Mouse (Mus musculus) neutrophil, adult 59 days (primary cell): Measurements from ENCODE around the gene Nup155. TPM values are rescaled to one million over a fixed set of nuclear protein-coding genes. Genes with fewer than 3 reads are reported as not detected.

ENCODE experiments used
- total RNA-seq, 2 experiments: library from RNA; stranded (reverse); gene quantifications; 1 replicate in 1 of 2; 2 replicates in 1 of 2; pipeline ENCODE4 v1.2.4; 2023

Nup155 gene
- 10 to 100 TPM; 19.0 to 25.0 TPM for total RNA-seq

DNA sequence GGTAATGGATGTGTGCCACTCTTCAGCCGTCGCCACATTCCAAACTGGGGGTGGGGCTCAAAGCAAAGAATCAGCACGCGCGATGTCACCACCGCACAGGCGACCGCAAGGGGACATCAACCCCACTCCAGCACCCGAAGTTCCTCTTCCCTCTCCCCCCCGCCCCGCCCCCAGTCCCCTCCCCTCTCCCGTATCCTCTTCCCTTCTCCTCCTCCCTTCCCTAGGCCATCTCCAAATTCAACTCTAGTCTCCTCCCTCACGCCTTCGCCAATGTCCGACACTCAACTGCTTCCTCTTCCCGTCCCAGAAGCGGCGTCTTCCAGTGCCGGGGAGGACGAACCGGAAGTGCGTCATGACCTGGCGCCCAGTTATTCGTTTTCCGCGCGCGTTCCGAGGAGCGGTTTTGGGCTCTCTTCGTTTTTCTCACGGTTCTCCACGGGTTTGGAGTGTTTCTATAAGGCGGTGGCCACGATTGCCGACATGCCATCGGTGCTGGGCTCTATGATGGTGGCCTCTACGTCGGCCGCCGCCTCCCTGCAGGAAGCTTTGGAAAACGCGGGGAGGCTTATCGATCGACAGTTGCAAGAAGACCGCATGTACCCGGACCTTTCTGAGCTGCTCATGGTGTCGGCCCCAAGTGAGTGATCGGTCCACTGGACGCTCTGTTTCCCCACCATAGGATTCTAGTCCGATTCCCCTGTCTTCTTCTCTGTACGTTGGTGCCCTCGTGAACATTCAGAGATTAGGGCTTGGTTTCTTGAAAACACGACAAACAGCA is at the start of gene Nup155:
Nup155 (plus strand) TSS at position 308 of the 778 bp plus-strand sequence.

DNA sequence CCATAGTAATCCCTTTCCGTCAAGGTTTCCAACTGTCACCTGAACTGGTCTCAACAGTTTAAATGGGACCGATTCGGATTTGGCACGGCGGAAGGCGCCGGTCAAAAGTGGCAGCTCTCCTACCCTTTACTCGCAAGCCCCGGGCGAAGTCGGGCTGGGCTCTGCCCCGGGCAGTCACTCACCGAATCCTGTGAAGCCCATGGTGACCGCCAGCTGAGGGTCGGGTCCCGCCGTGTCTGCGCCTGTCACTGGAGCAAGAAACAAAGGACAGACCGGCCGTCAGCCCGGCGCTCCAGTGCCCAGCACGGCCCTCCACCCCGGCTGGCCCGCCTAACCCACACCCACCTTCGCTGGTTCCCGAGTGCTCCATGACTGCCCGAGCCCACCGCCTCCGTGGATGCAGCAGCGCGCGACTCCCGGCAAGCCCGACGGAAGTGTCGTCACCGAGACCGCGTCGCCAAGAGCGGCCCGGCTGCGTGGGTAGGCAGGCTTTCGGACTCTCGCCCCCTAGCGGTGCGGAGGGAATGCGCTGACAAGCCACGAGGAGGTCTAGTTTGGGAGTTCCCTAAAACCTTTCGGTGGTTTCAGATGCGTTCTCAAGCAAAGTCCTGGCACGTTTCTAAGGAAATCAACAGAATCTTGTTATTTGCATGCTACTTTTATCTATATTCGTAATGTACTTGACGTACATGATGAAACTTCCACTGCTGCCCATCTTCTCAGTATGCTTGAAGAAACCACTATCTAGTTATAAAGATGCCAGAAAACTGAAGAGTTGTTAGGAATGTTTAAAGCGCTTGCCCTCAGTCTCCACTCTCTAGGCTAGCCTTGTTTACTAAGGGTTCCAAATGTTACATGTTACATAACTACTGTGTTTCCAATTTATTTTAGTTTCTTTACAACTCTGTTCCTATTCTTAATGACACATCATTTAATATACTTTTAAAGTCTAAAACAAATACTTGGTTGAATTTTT is 10.0 kb upstream of the Nup155 start, which contains the start of gene Wdr70:
Wdr70 (minus strand) TSS at position 436 of the 976 bp plus-strand sequence.

DNA sequence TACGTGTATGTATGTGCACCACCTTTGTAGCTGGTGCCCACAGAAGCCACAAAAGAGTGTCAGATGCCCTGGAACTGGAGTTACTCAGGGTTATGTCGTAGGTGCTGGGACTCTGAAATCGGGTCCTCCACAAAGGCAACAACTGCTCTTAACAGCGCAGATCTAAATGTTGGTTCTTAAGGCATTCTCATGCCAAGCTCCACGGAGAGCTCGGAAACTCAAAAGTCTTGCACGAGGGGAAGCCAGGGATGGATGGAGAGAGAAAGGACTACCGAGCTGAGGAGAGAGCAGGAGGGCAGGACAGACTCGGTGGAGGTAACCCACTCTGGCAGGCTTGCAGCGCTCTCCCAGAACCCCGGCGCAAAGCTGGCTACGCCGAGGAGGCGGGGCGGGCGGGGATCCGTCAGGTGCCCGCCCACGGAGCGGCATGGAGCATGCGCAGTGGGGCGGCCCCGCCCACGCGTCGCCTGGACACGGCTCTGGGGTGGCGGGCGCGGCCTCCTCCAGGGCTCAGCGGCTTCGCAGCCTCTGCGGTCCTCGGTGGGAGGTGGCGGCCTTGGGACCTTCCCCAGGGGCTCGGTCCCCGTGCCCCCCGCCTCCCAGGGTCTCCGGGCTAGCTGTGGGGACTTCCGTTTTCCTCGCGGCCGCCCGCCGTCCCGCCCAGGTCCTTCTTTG is 59.7 kb downstream of the Nup155 start, which contains the start of gene Cplane1:
Cplane1 (plus strand) TSS at position 516 of the 675 bp plus-strand sequence.

Other genes with a start within 250 kb of the Nup155 start
- gene Wdr70, start 10.1 kb upstream of the Nup155 start, total RNA-seq = 10 to 100 TPM; 17.5 to 20.6 TPM
- gene Cplane1, start 59.8 kb downstream of the Nup155 start, total RNA-seq = 1 to 10 TPM; 6.0 to 7.3 TPM